Mouse (Mus musculus) kidney, embryonic 14.5 days (tissue): ENCODE results near the gene Desi2. TPM values are rescaled to one million over a fixed set of nuclear protein-coding genes. Genes with fewer than 3 reads are reported as not detected.
A peak's percentile ranks its signal among the peaks of the same experiment; 100 is the strongest.
"Not testable (repeated sequence)": the region's sequence is repeated elsewhere in the genome, so short reads cannot be mapped to it uniquely, and the experiment has no call there.

Experiments
- ATAC-seq: fragments of 200-750 bp; cut with Nextera tagmentation; 2 replicates; pipeline ENCODE4 v1.8.0; 2017; ENCODE audit warnings: moderate number of reproducible peaks, mild to moderate bottlenecking, moderate TSS enrichment, moderate library complexity; ENCODE audit not compliant: low FRiP score, low TSS enrichment
- H3K27ac ChIP-seq: fragments of 300-500 bp; sonication (generic); 2 replicates; pipeline ENCODE4 v1.5.1; 2014; ENCODE audit warnings: low read depth, mild to moderate bottlenecking, low read length, moderate library complexity, mixed read lengths
- H3K27me3 ChIP-seq: fragments of 300-500 bp; sonication (generic); 2 replicates; pipeline ENCODE4 v1.6.1; 2014; ENCODE audit warnings: mild to moderate bottlenecking, low read length; ENCODE audit not compliant: control insufficient read depth, insufficient read depth
- H3K36me3 ChIP-seq: fragments of 300-500 bp; sonication (generic); 2 replicates; pipeline ENCODE4 v1.6.1; 2014; ENCODE audit warnings: low read length, mixed read lengths; ENCODE audit not compliant: control insufficient read depth, insufficient read depth
- H3K4me1 ChIP-seq: fragments of 300-500 bp; sonication (generic); 2 replicates; pipeline ENCODE4 v1.6.1; 2014; ENCODE audit warnings: low read length, mixed read lengths; ENCODE audit not compliant: control insufficient read depth, insufficient read depth
- H3K4me2 ChIP-seq: fragments of 300-500 bp; sonication (generic); replicated peaks from 2 replicates; pipeline ENCODE4 v1.6.1; 2014; ENCODE audit warnings: low read depth, mild to moderate bottlenecking, low read length
- H3K4me3 ChIP-seq: fragments of 300-500 bp; sonication (generic); 2 replicates; pipeline ENCODE4 v1.5.1; 2014; ENCODE audit warnings: mild to moderate bottlenecking, low read length
- H3K9ac ChIP-seq: fragments of 300-500 bp; sonication (generic); 2 replicates; pipeline ENCODE4 v1.6.1; 2014; ENCODE audit warnings: low read depth, mild to moderate bottlenecking, low read length, moderate library complexity
- H3K9me3 ChIP-seq: fragments of 300-500 bp; sonication (generic); 2 replicates; pipeline ENCODE4 v1.6.1; 2016; ENCODE audit warnings: low read length; ENCODE audit not compliant: control insufficient read depth
- WGBS: fragments of 180-500 bp; shearing (Covaris S2); extraction: QIAGEN DNeasy Blood & Tissue Kit; methylation state at CpG from one replicate; pipeline ENCODE4 v1.1.7; 2014; 5-methylcytosine and 5-hydroxymethylcytosine counted together
- polyA plus RNA-seq: library from polyadenylated mRNA; unstranded; fragments of >200 nt; fragmentation: Nextera tagmentation; extraction: Ambion mirVana; gene quantifications from 2 replicates; pipeline ENCODE4 v1.2.1, GENCODE M21; 2014

The Desi2 gene
- polyA plus RNA-seq, 1 experiment from 2014 or later = 27.7 TPM

GRCm38 (mm10) chr1:178276054-178276911 lies 89.1 kb downstream of the Desi2 start:
- H3K36me3 ChIP-seq = no peaks in the 10 kb centered on the region
- peak; percentile 83 for ATAC-seq
- peak overlapping the region; percentile 87 for H3K4me2 ChIP-seq
- peak overlapping the region; percentile 59 for H3K4me3 ChIP-seq
- no peak overlapping the region for H3K27ac ChIP-seq
- H3K27me3 ChIP-seq = no peaks in the 10 kb centered on the region
- H3K9ac ChIP-seq = peak overlapping the region; percentile 87
- H3K4me1 ChIP-seq = no peaks in the 10 kb centered on the region
- WGBS = 1% methylated on average over 84 of the region's 87 CpGs
- 0 out of 2 replicates have a peak, but pooled peaks cover 4% of the 10 kb centered on the region for H3K9me3 ChIP-seq

DNA sequence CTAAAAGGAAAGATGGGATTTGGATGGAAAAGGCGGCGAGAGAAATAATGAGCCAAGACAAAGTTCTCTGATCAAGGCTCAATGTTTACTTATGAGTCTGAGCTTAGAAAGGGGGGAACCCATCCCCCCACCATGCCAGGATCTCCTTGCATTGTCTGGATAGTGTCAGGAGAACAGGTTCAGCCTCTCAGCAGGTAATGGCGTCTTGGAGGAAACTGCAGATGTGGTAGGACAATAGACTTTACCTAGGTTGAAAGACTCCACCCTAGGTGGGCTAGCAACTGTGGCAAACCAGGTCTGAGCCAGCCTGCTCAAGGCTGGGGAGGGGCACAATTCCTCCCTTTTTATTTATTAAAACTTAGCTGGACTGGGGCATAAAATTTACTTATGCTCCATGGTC lies 96.1 kb downstream of the Desi2 start:
- 92% methylated on average over 3 of the region's 3 CpGs for WGBS
- not testable (repeated sequence) for H3K4me1 ChIP-seq, ATAC-seq, H3K36me3 ChIP-seq, H3K27ac ChIP-seq, H3K4me3 ChIP-seq, H3K9me3 ChIP-seq, H3K4me2 ChIP-seq, H3K27me3 ChIP-seq, H3K9ac ChIP-seq

DNA sequence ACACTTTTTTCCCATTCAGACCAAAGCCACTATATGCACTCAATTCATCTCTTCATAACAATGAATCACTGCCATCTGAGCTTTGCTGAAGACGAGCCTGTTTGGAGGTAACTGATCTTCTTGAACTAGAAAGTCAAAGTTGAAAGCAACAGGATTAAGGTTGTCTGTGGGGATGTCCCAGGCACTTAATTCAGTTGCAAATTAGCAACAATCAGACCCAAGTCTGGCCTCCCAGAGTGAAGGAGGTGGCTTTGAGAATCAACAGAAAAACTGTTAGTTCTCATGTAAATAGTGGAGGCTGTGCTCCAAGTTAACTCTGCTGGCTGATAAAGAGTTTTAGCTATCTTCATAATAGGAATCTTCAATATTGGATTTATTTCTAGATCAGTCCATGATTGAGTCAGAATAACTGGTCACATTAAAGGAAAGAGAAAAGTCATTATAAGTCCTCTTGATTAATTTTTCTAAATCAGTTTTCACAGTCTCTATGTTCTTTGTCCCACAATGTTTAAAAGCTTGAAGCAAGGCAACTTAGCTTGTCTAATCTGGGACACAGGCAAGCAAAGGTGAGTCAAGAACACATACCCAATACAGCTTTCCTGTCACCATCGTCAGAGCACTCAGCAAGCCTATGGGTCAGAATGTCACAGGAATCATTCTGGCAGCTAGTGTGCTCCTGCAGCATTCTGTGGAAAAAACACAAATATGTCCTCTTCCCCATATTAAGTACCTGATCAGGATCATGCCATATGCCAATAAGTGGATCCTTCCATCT lies 96.9 kb downstream of the Desi2 start:
- no peaks in the 10 kb centered on the region for H3K4me1 ChIP-seq
- H3K27ac ChIP-seq = no peak overlapping the region
- peaks cover 4% of the 10 kb centered on the region for H3K9me3 ChIP-seq
- H3K4me2 ChIP-seq = no peak overlapping the region
- H3K36me3 ChIP-seq = no peaks in the 10 kb centered on the region
- ATAC-seq = no peak
- H3K4me3 ChIP-seq = no peak overlapping the region
- 63% methylated on average over 2 of the region's 2 CpGs for WGBS
- H3K27me3 ChIP-seq = no peaks in the 10 kb centered on the region
- no peak overlapping the region for H3K9ac ChIP-seq

- H3K27ac ChIP-seq = no peak overlapping the region
Observed at GRCm38 (mm10) chr1:178287601-178288176, 100.5 kb downstream of the Desi2 start.

GRCm38 (mm10) chr1:178291716-178292115 lies 104.5 kb downstream of the Desi2 start:
- Histone ChIP-seq H3K9me3 (no peaks in the 10 kb centered on the region), H3K4me1 (no peaks in the 10 kb centered on the region), H3K27me3 (no peaks in the 10 kb centered on the region), H3K4me2 (no peak overlapping the region), H3K9ac (no peak overlapping the region), H3K4me3 (no peak overlapping the region), H3K27ac (no peak overlapping the region), H3K36me3 (no peaks in the 10 kb centered on the region)
- no peak for ATAC-seq
- 78% methylated on average over 3 of the region's 3 CpGs for WGBS

More at GRCm38 (mm10) chr1:178287601-178288176, 100.5 kb downstream of the Desi2 start:
- Histone ChIP-seq H3K4me1 (no peaks in the 10 kb centered on the region), H3K36me3 (no peaks in the 10 kb centered on the region), H3K9me3 (peaks cover 4% of the 10 kb centered on the region), H3K9ac (no peak overlapping the region), H3K4me3 (no peak overlapping the region), H3K4me2 (no peak overlapping the region), H3K27me3 (no peaks in the 10 kb centered on the region)
- 67% methylated on average over 8 of the region's 8 CpGs for WGBS
- ATAC-seq = no peak

DNA sequence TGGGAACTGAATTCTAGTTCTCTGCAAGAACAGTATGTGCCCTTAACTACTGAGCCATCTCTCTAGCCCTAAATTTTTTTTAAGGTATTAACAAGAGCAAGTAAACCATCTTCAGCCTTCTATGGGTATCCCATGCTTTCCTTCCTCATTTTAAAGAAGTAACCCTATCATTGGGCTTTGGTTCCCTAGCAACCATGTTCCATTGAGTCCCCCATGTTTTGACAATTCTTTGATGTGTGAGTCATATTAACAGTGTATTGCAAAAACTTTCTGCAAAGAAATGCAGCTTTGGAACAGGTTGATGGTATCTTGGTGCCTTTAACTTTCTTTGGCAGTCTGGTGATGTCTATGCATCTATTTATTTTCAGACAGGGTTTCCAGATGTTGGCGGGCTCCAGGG lies 106.8 kb downstream of the Desi2 start:
- Histone ChIP-seq H3K4me2 (no peak overlapping the region), H3K4me1 (no peaks in the 10 kb centered on the region), H3K36me3 (no peaks in the 10 kb centered on the region), H3K4me3 (no peak overlapping the region), H3K27me3 (no peaks in the 10 kb centered on the region), H3K9ac (no peak overlapping the region), H3K27ac (no peak overlapping the region), H3K9me3 (no peaks in the 10 kb centered on the region)
- ATAC-seq = no peak
- WGBS = 86% methylated on average over 1 of the region's 1 CpGs

DNA sequence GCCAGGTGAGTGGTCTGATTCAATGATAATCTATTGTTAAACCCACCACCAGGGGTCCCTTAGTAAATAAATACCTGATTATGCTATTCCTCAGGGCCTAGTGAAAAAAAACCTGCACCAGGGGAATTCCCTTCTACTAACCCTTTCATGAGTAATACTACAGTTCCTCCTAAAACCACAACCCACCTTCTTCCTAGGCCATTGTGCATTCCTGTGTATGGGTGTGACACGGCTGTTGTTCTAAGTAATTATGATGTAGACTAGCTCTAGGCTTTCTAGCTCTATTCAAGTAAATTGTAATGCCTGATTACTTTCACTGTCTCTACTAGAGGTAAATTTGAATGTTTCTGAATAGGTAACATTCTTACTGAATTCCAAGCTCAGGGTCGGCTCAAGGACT lies 114.0 kb downstream of the Desi2 start:
- not testable (repeated sequence) for H3K36me3 ChIP-seq, H3K4me2 ChIP-seq, H3K9ac ChIP-seq, H3K27me3 ChIP-seq, H3K4me1 ChIP-seq, H3K9me3 ChIP-seq, H3K27ac ChIP-seq, H3K4me3 ChIP-seq, ATAC-seq
- WGBS = 98% methylated on average over 2 of the region's 2 CpGs

DNA sequence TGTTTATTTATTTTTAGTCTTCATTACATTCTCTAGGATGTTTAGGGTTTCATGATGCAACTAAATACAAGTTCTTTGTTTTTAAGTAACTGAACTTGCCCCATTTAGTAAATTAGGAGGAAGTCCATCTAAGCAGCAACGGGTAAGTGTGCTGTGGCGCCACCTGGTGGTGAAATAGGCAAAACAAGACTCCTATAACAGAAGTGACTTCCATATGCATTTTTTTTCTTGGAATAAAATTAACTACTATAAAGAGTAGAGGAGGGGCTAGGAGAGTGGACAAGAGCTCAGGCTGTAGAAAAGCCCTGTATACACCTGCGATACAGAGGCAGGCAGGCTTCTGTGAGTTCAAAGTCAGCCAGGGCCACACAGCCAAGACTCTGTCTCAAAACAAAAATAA lies 116.2 kb downstream of the Desi2 start:
- H3K27me3 ChIP-seq = no peaks in the 10 kb centered on the region
- no peaks in the 10 kb centered on the region for H3K9me3 ChIP-seq
- H3K4me3 ChIP-seq = no peak overlapping the region
- WGBS = 33% methylated on average over 3 of the region's 3 CpGs
- ATAC-seq = peak; percentile 66; the same call in 1 of the 2 replicates
- H3K4me2 ChIP-seq = no peak overlapping the region
- no peak overlapping the region for H3K27ac ChIP-seq
- no peak overlapping the region for H3K9ac ChIP-seq
- no peaks in the 10 kb centered on the region for H3K4me1 ChIP-seq
- H3K36me3 ChIP-seq = no peaks in the 10 kb centered on the region
